Mouse (Mus musculus) liver, adult 2 months (tissue): ENCODE data around the gene Radil. TPM values are rescaled to one million over a fixed set of nuclear protein-coding genes. Genes with fewer than 3 reads are reported as not detected.

Experiments used
- DNase-seq: peaks from one replicate; pipeline ENCODE4 v3.0.0-alpha.2; 2011; ENCODE audit warnings: low read depth, low spot score; ENCODE audit errors: extremely low read depth
- H3K27ac ChIP-seq: fragments of 200-500 bp; replicated peaks from 2 replicates; pipeline ENCODE4 v1.5.1; 2012; ENCODE audit warnings: low read depth, mild to moderate bottlenecking, control low read depth, inconsistent platforms, low read length; ENCODE audit not compliant: insufficient read depth
- H3K27me3 ChIP-seq: fragments of 200-500 bp; 2 replicates; pipeline ENCODE4 v1.6.1; 2012; ENCODE audit warnings: mild to moderate bottlenecking, moderate library complexity, low read length, inconsistent platforms; ENCODE audit not compliant: control insufficient read depth, insufficient read depth
- H3K36me3 ChIP-seq: fragments of 200-500 bp; 2 replicates; pipeline ENCODE4 v1.6.1; 2012; ENCODE audit warnings: low read length, inconsistent platforms; ENCODE audit not compliant: control insufficient read depth, insufficient read depth
- H3K4me1 ChIP-seq: fragments of 200-500 bp; 2 replicates; pipeline ENCODE4 v1.6.1; 2011; ENCODE audit warnings: low read length; ENCODE audit not compliant: control insufficient read depth, insufficient read depth
- H3K4me3 ChIP-seq: fragments of 200-500 bp; 2 replicates; pipeline ENCODE4 v1.5.1; 2011; ENCODE audit warnings: low read depth, mild to moderate bottlenecking, control low read depth, low read length, moderate library complexity; ENCODE audit not compliant: insufficient read depth
- H3K79me2 ChIP-seq: fragments of 200-500 bp; 2 replicates; pipeline ENCODE4 v1.6.1; 2012; ENCODE audit warnings: inconsistent platforms, mild to moderate bottlenecking, low read length, moderate library complexity; ENCODE audit not compliant: control insufficient read depth, insufficient read depth
- H3K9ac ChIP-seq: fragments of 200-500 bp; 2 replicates; pipeline ENCODE4 v1.6.1; 2012; ENCODE audit warnings: low read depth, mild to moderate bottlenecking, control low read depth, inconsistent platforms, low read length
- CTCF ChIP-seq: fragments of 200-500 bp; IDR thresholded peaks from 2 replicates; pipeline ENCODE4 v1.5.1; 2011; ENCODE audit warnings: low read depth, low read length, control low read depth
- POLR2A ChIP-seq: fragments of 200-500 bp; IDR thresholded peaks from 2 replicates; pipeline ENCODE4 v1.6.1; 2011; ENCODE audit warnings: low read length, control low read depth; ENCODE audit not compliant: insufficient read depth; ENCODE audit errors: extremely low read depth
- WGBS: fragments of 180-500 bp; shearing (Covaris S2); methylation state at CpG from one replicate; pipeline ENCODE4 v1.1.7; 2018; 5-methylcytosine and 5-hydroxymethylcytosine counted together
- polyA plus RNA-seq: library from polyadenylated mRNA; depleted of rRNA; stranded (reverse); fragments of >200 nt; gene quantifications from 2 replicates; pipeline ENCODE4 v1.2.3, GENCODE M21; 2012; rRNA removed
- total RNA-seq: library from RNA; depleted of rRNA; stranded (reverse); fragments of >200 nt; gene quantifications from 2 replicates; pipeline ENCODE4 v1.2.3, GENCODE M21; 2014; rRNA removed

Radil gene
- total and polyA plus RNA-seq, 2 experiments = not detected

- under 1% methylated on average over 17 of the region's 19 CpGs for WGBS
- peaks cover 45% of the 10 kb centered on the region for H3K4me1 ChIP-seq
- peaks cover 1% of the 10 kb centered on the region; the same call in 1 of the 2 replicates for H3K36me3 ChIP-seq
- peak overlapping the region; percentile 56 for H3K9ac ChIP-seq
- peak overlapping the region; percentile 47 for H3K4me3 ChIP-seq
- no peaks in the 10 kb centered on the region for H3K27me3 ChIP-seq
- peaks cover 42% of the 10 kb centered on the region for H3K79me2 ChIP-seq
- DNase-seq = peak; percentile 97
- TF ChIP-seq POLR2A (peak; percentile 37; the same call in 1 of the 2 replicates), CTCF (0 out of 2 replicates have a peak, but pooled peaks have one; percentile 0)
- H3K27ac ChIP-seq = peak overlapping the region; percentile 83
Observed at GRCm38 (mm10) chr5:142440451-142441147, 110.3 kb downstream of the Radil start.

GRCm38 (mm10) chr5:142439911-142440432, 110.9 kb downstream of the Radil start:
- peaks cover 43% of the 10 kb centered on the region for H3K79me2 ChIP-seq
- no peaks in the 10 kb centered on the region for H3K27me3 ChIP-seq
- H3K4me3 ChIP-seq = peak overlapping the region; percentile 47; the same call in 1 of the 2 replicates
- TF ChIP-seq CTCF (no peak), POLR2A (no peak)
- peaks cover 42% of the 10 kb centered on the region for H3K4me1 ChIP-seq
- H3K9ac ChIP-seq = peak overlapping the region; percentile 59
- H3K27ac ChIP-seq = peak overlapping the region; percentile 83
- no peak for DNase-seq
- WGBS = 2% methylated on average over 12 of the region's 12 CpGs
- peaks cover 7% of the 10 kb centered on the region; the same call in 1 of the 2 replicates for H3K36me3 ChIP-seq

DNA sequence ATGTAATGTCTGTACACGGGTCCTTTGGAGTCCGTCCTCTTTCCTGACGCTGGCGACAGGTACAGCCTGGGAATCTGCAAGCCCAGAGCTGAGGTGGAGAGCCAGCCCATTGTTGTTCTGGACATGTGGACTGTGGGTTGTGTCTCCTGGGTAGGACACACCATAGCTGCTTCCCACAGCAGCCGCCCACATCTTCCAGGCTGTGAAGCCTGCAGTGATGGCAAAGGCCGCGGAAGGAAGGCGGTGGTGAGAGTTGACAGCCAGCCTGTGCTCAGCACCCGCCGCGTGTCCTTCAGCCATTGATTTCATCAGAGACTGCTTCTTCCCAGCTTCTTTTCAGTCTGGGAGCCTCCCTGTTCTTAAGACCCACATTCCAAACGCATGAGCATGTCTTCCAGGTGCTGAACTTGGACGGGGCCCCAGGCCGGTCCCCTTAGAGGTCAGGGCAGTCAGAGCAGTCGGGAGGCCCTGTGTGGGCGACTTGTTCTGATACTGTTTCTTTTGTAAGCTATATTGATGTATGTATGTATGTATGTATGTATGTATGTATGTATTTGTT, 112.4 kb downstream of the Radil start:
- Histone ChIP-seq H3K4me3 (no peak overlapping the region), H3K27me3 (no peaks in the 10 kb centered on the region), H3K9ac (no peak overlapping the region), H3K27ac (no peak overlapping the region), H3K4me1 (peaks cover 27% of the 10 kb centered on the region), H3K36me3 (peaks cover 7% of the 10 kb centered on the region; the same call in 1 of the 2 replicates), H3K79me2 (peaks cover 43% of the 10 kb centered on the region)
- WGBS = 92% methylated on average over 16 of the region's 16 CpGs
- TF ChIP-seq CTCF (no peak), POLR2A (no peak)
- DNase-seq = no peak

- 98% methylated on average over 15 of the region's 15 CpGs for WGBS
- Histone ChIP-seq H3K79me2 (peaks cover 37% of the 10 kb centered on the region; the same call in 1 of the 2 replicates), H3K4me3 (no peak overlapping the region), H3K4me1 (peaks cover 29% of the 10 kb centered on the region), H3K27me3 (no peaks in the 10 kb centered on the region), H3K9ac (no peak overlapping the region), H3K27ac (no peak overlapping the region), H3K36me3 (peaks cover 7% of the 10 kb centered on the region; the same call in 1 of the 2 replicates)
- DNase-seq = no peak
- no peak for TF ChIP-seq POLR2A
- no peak for TF ChIP-seq CTCF
Observed at GRCm38 (mm10) chr5:142435736-142436135, 115.2 kb downstream of the Radil start.

Other genes with a start within 250 kb of the Radil start
- 3.0 and 5.0 TPM in 2 replicates for gene Foxk1, start 149.6 kb downstream of the Radil start, total RNA-seq
- gene Foxk1, start 149.6 kb downstream of the Radil start, polyA plus RNA-seq = 7.2 and 7.6 TPM in 2 replicates
- gene Ap5z1, start 87.2 kb downstream of the Radil start, total RNA-seq = 3.6 and 6.9 TPM in 2 replicates
- gene Ap5z1, start 87.2 kb downstream of the Radil start, polyA plus RNA-seq = 23.3 and 24.9 TPM in 2 replicates
- not detected in 2 replicates for gene Papolb, start 21.0 kb downstream of the Radil start, total RNA-seq
- not detected in 2 replicates for gene Papolb, start 21.0 kb downstream of the Radil start, polyA plus RNA-seq
- gene Mmd2, start 57.7 kb upstream of the Radil start, total RNA-seq = 9.8 and 37.1 TPM in 2 replicates
- 13.1 and 27.6 TPM in 2 replicates for gene Mmd2, start 57.7 kb upstream of the Radil start, polyA plus RNA-seq
- 43.9 and 46.5 TPM in 2 replicates for gene Wipi2, start 76.6 kb upstream of the Radil start, total RNA-seq
- 35.9 and 39.2 TPM in 2 replicates for gene Wipi2, start 76.6 kb upstream of the Radil start, polyA plus RNA-seq
- gene Slc29a4, start 141.4 kb upstream of the Radil start, total RNA-seq = not detected in 2 replicates
- gene Slc29a4, start 141.4 kb upstream of the Radil start, polyA plus RNA-seq = 0.02 and 0.04 TPM in 2 replicates